Mouse (Mus musculus) lung, postnatal 0 days (tissue): ENCODE results near the gene Fcrl6. TPM values are rescaled to one million over a fixed set of nuclear protein-coding genes. Genes with fewer than 3 reads are reported as not detected.
A peak's percentile ranks its signal among the peaks of the same experiment; 100 is the strongest.

Source experiments
- ATAC-seq: fragments of 200-750 bp; cut with Nextera tagmentation; 2 replicates; pipeline ENCODE4 v1.8.0; 2017; ENCODE audit warnings: moderate library complexity
- DNase-seq: peaks from one replicate; pipeline ENCODE4 v3.0.0-alpha.2; 2016; ENCODE audit warnings: low spot score
- H3K27ac ChIP-seq: fragments of 300-500 bp; sonication (generic); 2 replicates; pipeline ENCODE4 v1.5.1; 2014; ENCODE audit warnings: antibody characterized with exemption, mild to moderate bottlenecking, low read length, mixed read lengths
- H3K27me3 ChIP-seq: fragments of 300-500 bp; sonication (generic); replicated peaks from 2 replicates; pipeline ENCODE4 v1.6.1; 2014; ENCODE audit warnings: low read length, mixed read lengths; ENCODE audit not compliant: insufficient read depth
- H3K36me3 ChIP-seq: fragments of 300-500 bp; sonication (generic); 2 replicates; pipeline ENCODE4 v1.6.1; 2014; ENCODE audit warnings: low read length, mixed read lengths; ENCODE audit not compliant: insufficient read depth
- H3K4me1 ChIP-seq: fragments of 300-500 bp; sonication (generic); 2 replicates; pipeline ENCODE4 v1.6.1; 2014; ENCODE audit warnings: antibody characterized with exemption, low read depth, low read length, mixed read lengths; ENCODE audit not compliant: insufficient read depth
- H3K4me2 ChIP-seq: fragments of 300-500 bp; sonication (generic); replicated peaks from 2 replicates; pipeline ENCODE4 v1.6.1; 2014; ENCODE audit warnings: low read depth, mild to moderate bottlenecking, low read length, moderate library complexity, mixed read lengths
- H3K4me3 ChIP-seq: fragments of 300-500 bp; sonication (generic); 2 replicates; pipeline ENCODE4 v1.5.1; 2014; ENCODE audit warnings: low read depth, low read length
- H3K9ac ChIP-seq: fragments of 300-500 bp; sonication (generic); replicated peaks from 2 replicates; pipeline ENCODE4 v1.6.1; 2014; ENCODE audit warnings: low read depth, mild to moderate bottlenecking
- H3K9me3 ChIP-seq: fragments of 300-500 bp; sonication (generic); 2 replicates; pipeline ENCODE4 v1.6.1; 2016; ENCODE audit warnings: low read length, mixed read lengths
- CTCF ChIP-seq: IDR thresholded peaks from 2 replicates; pipeline ENCODE4 v1.5.1; 2016; ENCODE audit warnings: antibody characterized with exemption, mild to moderate bottlenecking
- EP300 ChIP-seq: IDR thresholded peaks from 2 replicates; pipeline ENCODE4 v1.6.1; 2016; ENCODE audit warnings: antibody characterized with exemption, mild to moderate bottlenecking, control low read depth
- WGBS: fragments of 180-500 bp; shearing (Covaris S2); extraction: QIAGEN DNeasy Blood & Tissue Kit; methylation state at CpG from one replicate; pipeline ENCODE4 v1.1.7; 2014; 5-methylcytosine and 5-hydroxymethylcytosine counted together
- polyA plus RNA-seq: library from polyadenylated mRNA; unstranded; fragments of >200 nt; fragmentation: Nextera tagmentation; extraction: Ambion mirVana; gene quantifications from 2 replicates; pipeline ENCODE4 v1.2.1, GENCODE M21; 2015

The Fcrl6 gene
- polyA plus RNA-seq, 1 experiment from 2014 or later = not detected

DNA sequence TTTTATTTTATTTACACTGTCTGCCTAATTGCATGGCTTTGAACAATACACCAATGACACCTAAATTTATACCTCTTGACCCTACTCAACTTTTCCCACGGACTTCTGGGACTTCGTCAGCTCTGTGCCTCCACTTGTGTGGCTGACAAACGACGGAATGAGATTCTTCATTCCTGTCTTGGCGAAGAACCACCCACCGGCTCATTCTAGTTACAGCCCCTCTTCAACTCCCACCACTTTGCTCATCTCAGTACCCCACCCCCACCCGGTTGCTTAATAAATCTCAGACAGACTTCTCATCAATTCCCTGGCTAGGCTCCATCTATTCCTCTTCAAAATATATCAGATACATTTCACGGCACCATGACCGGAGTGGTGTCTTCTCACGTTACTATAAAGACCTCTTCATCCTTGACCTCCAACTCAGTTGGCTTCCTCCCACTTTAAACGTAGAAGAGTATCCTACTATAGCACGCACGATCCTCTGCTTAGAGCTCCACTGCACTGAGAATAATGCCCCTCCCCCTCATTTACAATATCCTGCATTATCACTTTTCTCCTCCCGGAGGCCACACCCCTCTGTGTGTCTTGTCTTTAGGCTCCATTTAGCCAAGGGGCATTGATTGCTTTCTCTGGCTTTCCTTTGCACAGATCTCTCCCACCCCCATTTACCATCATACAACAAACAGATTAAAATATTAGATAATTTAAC, 15.2 kb upstream of the Fcrl6 start:
- ATAC-seq (no peak), DNase-seq (peak; percentile 4)
- Histone ChIP-seq H3K4me1 (no peaks in the 10 kb centered on the region), H3K9ac (no peak overlapping the region), H3K27me3 (no peaks in the 10 kb centered on the region; the same call in 1 of the 2 replicates), H3K4me3 (no peak overlapping the region), H3K9me3 (no peaks in the 10 kb centered on the region), H3K27ac (no peak overlapping the region), H3K36me3 (no peaks in the 10 kb centered on the region), H3K4me2 (no peak overlapping the region)
- 27% methylated on average over 14 of the region's 14 CpGs for WGBS
- TF ChIP-seq EP300 = no peak
- TF ChIP-seq CTCF = no peak

DNA sequence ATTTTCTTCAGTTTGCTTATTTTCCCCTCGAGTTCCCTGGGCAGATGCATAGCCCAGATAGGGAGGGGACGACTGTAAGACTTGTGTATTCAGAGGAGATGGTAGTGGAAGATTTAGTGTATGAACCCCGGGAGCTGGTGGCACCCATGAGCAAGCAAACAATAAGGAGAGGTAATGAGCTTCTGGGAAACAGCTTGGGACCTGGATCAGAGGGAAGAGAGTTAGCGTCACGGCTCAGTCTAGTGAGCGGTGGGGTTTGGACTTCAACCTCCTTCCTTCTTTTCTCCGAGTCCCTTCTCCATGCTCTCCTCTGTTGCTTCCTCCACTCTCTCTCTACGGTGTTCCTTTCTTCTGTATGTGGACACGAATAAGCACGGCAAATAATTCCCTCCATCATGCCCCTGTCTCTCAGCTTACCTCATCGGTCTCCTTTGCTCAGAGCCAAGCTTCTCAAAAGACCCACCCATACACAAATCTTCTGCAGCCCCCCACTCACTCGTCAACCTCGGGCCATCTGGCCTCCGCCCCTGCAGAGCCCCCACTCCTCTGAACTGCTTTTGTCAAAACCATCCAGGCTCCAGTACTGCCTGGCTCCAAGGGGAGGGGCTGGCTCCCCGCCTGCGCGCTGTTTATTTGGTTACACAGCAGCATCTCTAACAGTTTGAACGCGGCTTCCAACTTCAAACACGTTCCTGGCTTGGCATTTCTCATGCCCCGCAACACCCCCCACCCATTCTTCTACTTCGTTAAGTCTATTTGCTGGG, 14.4 kb upstream of the Fcrl6 start:
- 9% methylated on average over 22 of the region's 22 CpGs for WGBS
- peak; percentile 6 for DNase-seq
- H3K4me2 ChIP-seq = 0 out of 2 replicates have a peak overlapping the region, but pooled peaks have one; percentile 9
- no peaks in the 10 kb centered on the region for H3K4me1 ChIP-seq
- 0 out of 2 replicates have a peak, but pooled peaks have one; percentile 17 for ATAC-seq
- H3K27ac ChIP-seq = no peak overlapping the region
- no peak overlapping the region for H3K4me3 ChIP-seq
- H3K9ac ChIP-seq = no peak overlapping the region
- H3K9me3 ChIP-seq = no peaks in the 10 kb centered on the region
- H3K27me3 ChIP-seq = no peaks in the 10 kb centered on the region; the same call in 1 of the 2 replicates
- no peak for TF ChIP-seq EP300
- no peaks in the 10 kb centered on the region for H3K36me3 ChIP-seq

- no peaks in the 10 kb centered on the region for H3K4me1 ChIP-seq
- H3K27me3 ChIP-seq = no peaks in the 10 kb centered on the region; the same call in 1 of the 2 replicates
- 33% methylated on average over 4 of the region's 4 CpGs for WGBS
- H3K9me3 ChIP-seq = no peaks in the 10 kb centered on the region
- H3K4me2 ChIP-seq = no peak overlapping the region
- no peak overlapping the region for H3K4me3 ChIP-seq
- no peak for TF ChIP-seq EP300
- no peak for ATAC-seq
- no peaks in the 10 kb centered on the region for H3K36me3 ChIP-seq
- DNase-seq = no peak
- H3K27ac ChIP-seq = no peak overlapping the region
- no peak overlapping the region for H3K9ac ChIP-seq
Observed at GRCm38 (mm10) chr1:172615412-172615811, 13.1 kb upstream of the Fcrl6 start.

- 81% methylated on average over 10 of the region's 10 CpGs for WGBS
- no peak for TF ChIP-seq EP300
- no peak for TF ChIP-seq CTCF
- H3K27me3 ChIP-seq = no peaks in the 10 kb centered on the region; the same call in 1 of the 2 replicates
- H3K36me3 ChIP-seq = no peaks in the 10 kb centered on the region
- no peak overlapping the region for H3K27ac ChIP-seq
- no peak for ATAC-seq
- no peak for DNase-seq
- H3K9ac ChIP-seq = no peak overlapping the region
- no peak overlapping the region for H3K4me2 ChIP-seq
- H3K4me1 ChIP-seq = no peaks in the 10 kb centered on the region
- H3K9me3 ChIP-seq = no peaks in the 10 kb centered on the region
- H3K4me3 ChIP-seq = no peak overlapping the region
Observed at GRCm38 (mm10) chr1:172614654-172615053, 12.3 kb upstream of the Fcrl6 start.

GRCm38 (mm10) chr1:172612745-172613144, 10.4 kb upstream of the Fcrl6 start:
- Histone ChIP-seq H3K9ac (no peak overlapping the region), H3K27me3 (no peaks in the 10 kb centered on the region; the same call in 1 of the 2 replicates), H3K36me3 (no peaks in the 10 kb centered on the region), H3K27ac (no peak overlapping the region), H3K4me3 (no peak overlapping the region), H3K4me1 (no peaks in the 10 kb centered on the region), H3K9me3 (no peaks in the 10 kb centered on the region), H3K4me2 (no peak overlapping the region)
- TF ChIP-seq CTCF (peak; percentile 75), EP300 (no peak)
- ATAC-seq (no peak), DNase-seq (peak; percentile 64)
- 35% methylated on average over 1 of the region's 1 CpGs for WGBS

- Histone ChIP-seq H3K4me3 (no peak overlapping the region), H3K36me3 (no peaks in the 10 kb centered on the region), H3K27me3 (no peaks in the 10 kb centered on the region), H3K9ac (no peak overlapping the region), H3K27ac (no peak overlapping the region), H3K4me2 (no peak overlapping the region), H3K9me3 (no peaks in the 10 kb centered on the region), H3K4me1 (no peaks in the 10 kb centered on the region)
- DNase-seq (no peak), ATAC-seq (no peak)
- WGBS = 64% methylated on average over 10 of the region's 10 CpGs
- TF ChIP-seq CTCF = no peak
- TF ChIP-seq EP300 = no peak
Observed at GRCm38 (mm10) chr1:172611304-172611703, 9.0 kb upstream of the Fcrl6 start.
